Mouse (Mus musculus): ENCODE data around the gene Lypd8. TPM values are rescaled to one million over a fixed set of nuclear protein-coding genes. Genes with fewer than 3 reads are reported as not detected.

Lypd8 gene
- polyA plus RNA-seq, 1 experiment from 2014 or later: not detected

- Histone ChIP-seq H3K4me1 (replicated peaks; ENCODE audit: control insufficient read depth, insufficient read depth, low read length) (no peaks in the 10 kb centered on the region), H3K27me3 (ENCODE audit: control insufficient read depth, insufficient read depth, low read length) (no peaks in the 10 kb centered on the region), H3K27ac (no peak overlapping the region), H3K4me2 (replicated peaks) (no peak overlapping the region), H3K36me3 (replicated peaks; ENCODE audit: control insufficient read depth, insufficient read depth) (no peaks in the 10 kb centered on the region), H3K9me3 (ENCODE audit: control insufficient read depth, low read length) (no peaks in the 10 kb centered on the region), H3K9ac (no peak overlapping the region), H3K4me3 (replicated peaks; ENCODE audit: low read length) (no peak overlapping the region)
- 90% methylated on average over 2 of the region's 2 CpGs for WGBS
- ATAC-seq (ENCODE audit: low FRiP score) (no peak), DNase-seq (ENCODE audit: low spot score) (no peak)
Measured at GRCm38 (mm10) chr11:58377273-58377672, 1.6 kb upstream of the Lypd8 start.

GRCm38 (mm10) chr11:58377686-58378085 is 1.2 kb upstream of the Lypd8 start:
- WGBS: 74% methylated on average over 1 of the region's 1 CpGs
- H3K36me3 ChIP-seq (replicated peaks; ENCODE audit: control insufficient read depth, insufficient read depth): no peaks in the 10 kb centered on the region
- no peak overlapping the region for H3K4me2 ChIP-seq (replicated peaks)
- H3K9ac ChIP-seq: no peak overlapping the region
- ATAC-seq (ENCODE audit: low FRiP score) (no peak), DNase-seq (ENCODE audit: low spot score) (no peak)
- no peaks in the 10 kb centered on the region for H3K9me3 ChIP-seq (ENCODE audit: control insufficient read depth, low read length)
- no peaks in the 10 kb centered on the region for H3K4me1 ChIP-seq (replicated peaks; ENCODE audit: control insufficient read depth, insufficient read depth, low read length)
- H3K4me3 ChIP-seq (replicated peaks; ENCODE audit: low read length): no peak overlapping the region
- no peaks in the 10 kb centered on the region for H3K27me3 ChIP-seq (ENCODE audit: control insufficient read depth, insufficient read depth, low read length)
- H3K27ac ChIP-seq: no peak overlapping the region

GRCm38 (mm10) chr11:58379516-58379915 is 673 bp downstream of the Lypd8 start:
- WGBS: 93% methylated on average over 1 of the region's 1 CpGs
- no peak for DNase-seq (ENCODE audit: low spot score)
- H3K9ac ChIP-seq: no peak overlapping the region
- H3K4me3 ChIP-seq (replicated peaks; ENCODE audit: low read length): no peak overlapping the region
- no peaks in the 10 kb centered on the region for H3K9me3 ChIP-seq (ENCODE audit: control insufficient read depth, low read length)
- no peak for ATAC-seq (ENCODE audit: low FRiP score)
- H3K4me2 ChIP-seq (replicated peaks): no peak overlapping the region
- no peaks in the 10 kb centered on the region for H3K27me3 ChIP-seq (ENCODE audit: control insufficient read depth, insufficient read depth, low read length)
- no peaks in the 10 kb centered on the region for H3K4me1 ChIP-seq (replicated peaks; ENCODE audit: control insufficient read depth, insufficient read depth, low read length)
- H3K36me3 ChIP-seq (replicated peaks; ENCODE audit: control insufficient read depth, insufficient read depth): no peaks in the 10 kb centered on the region
- no peak overlapping the region for H3K27ac ChIP-seq

- ATAC-seq (ENCODE audit: low FRiP score): no peak
- DNase-seq (ENCODE audit: low spot score): no peak
- Histone ChIP-seq H3K4me3 (replicated peaks; ENCODE audit: low read length) (no peak overlapping the region), H3K36me3 (replicated peaks; ENCODE audit: control insufficient read depth, insufficient read depth) (no peaks in the 10 kb centered on the region), H3K9me3 (ENCODE audit: control insufficient read depth, low read length) (no peaks in the 10 kb centered on the region), H3K27me3 (ENCODE audit: control insufficient read depth, insufficient read depth, low read length) (no peaks in the 10 kb centered on the region), H3K9ac (no peak overlapping the region), H3K4me2 (replicated peaks) (no peak overlapping the region), H3K4me1 (replicated peaks; ENCODE audit: control insufficient read depth, insufficient read depth, low read length) (no peaks in the 10 kb centered on the region), H3K27ac (no peak overlapping the region)
- 94% methylated on average over 6 of the region's 6 CpGs for WGBS
Measured at GRCm38 (mm10) chr11:58382471-58382870, 3.6 kb downstream of the Lypd8 start.

DNA sequence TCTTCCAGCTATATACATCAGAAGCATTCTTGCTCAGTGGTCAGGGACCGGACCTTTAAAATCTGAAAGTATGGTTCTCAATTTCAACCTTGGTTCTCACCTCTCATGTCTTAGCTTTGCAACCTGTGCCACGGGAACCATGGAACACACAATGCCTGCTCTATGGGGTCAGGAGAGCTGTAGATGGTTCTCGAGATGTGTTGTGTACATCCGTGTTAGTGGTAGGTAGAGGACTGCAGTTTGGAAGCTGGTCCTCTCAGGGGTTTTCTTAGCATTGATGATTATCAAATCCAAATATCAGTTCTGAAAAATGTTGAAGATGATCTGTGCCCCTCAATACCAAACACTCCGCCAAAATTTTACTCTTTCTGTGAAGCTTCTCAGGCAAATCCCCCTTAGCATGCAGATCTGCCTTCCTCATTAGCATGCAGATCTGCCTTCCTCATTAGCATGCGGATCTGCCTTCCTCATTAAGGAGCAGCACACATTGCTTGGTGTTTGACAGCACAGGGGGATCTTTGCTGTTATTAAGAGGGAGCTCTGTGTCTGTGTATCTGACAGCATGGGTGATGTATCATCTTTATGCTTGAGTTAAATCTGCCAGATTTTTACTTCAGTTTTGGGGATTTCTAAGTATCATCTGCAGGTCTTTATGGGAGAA is 21.3 kb downstream of the Lypd8 start:
- peak; percentile 78; the same call in 1 of the 2 replicates for ATAC-seq (ENCODE audit: low FRiP score)
- DNase-seq (ENCODE audit: low spot score): peak; percentile 48
- no peak overlapping the region for H3K4me3 ChIP-seq (replicated peaks; ENCODE audit: low read length)
- 0 out of 2 replicates have a peak overlapping the region, but pooled peaks have one; percentile 28 for H3K9ac ChIP-seq
- peak overlapping the region; percentile 66 for H3K27ac ChIP-seq
- no peaks in the 10 kb centered on the region for H3K36me3 ChIP-seq (replicated peaks; ENCODE audit: control insufficient read depth, insufficient read depth)
- no peaks in the 10 kb centered on the region for H3K9me3 ChIP-seq (ENCODE audit: control insufficient read depth, low read length)
- H3K27me3 ChIP-seq (ENCODE audit: control insufficient read depth, insufficient read depth, low read length): no peaks in the 10 kb centered on the region
- 39% methylated on average over 6 of the region's 6 CpGs for WGBS
- H3K4me1 ChIP-seq (replicated peaks; ENCODE audit: control insufficient read depth, insufficient read depth, low read length): peaks cover 12% of the 10 kb centered on the region; the same call in 1 of the 2 replicates
- peak overlapping the region; percentile 1; the same call in 1 of the 2 replicates for H3K4me2 ChIP-seq (replicated peaks)

DNA sequence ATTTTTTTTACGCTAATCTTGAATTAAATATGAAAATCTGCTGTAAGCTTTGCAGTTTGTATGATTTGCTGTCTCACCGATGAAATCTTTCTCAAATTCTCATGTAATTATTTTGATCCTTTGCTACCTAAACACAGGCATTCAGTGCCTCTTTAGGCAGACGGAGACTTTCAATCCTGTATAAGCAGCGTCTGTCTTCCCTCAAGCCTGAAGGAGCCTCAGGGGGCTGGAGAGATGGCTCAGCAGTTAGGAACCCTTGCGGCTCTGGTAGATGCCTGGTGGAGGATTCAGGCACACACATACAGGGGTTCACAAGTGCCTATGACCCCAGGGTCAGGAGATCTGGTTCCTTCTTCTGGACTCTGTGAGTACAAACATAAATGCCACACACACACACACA is 21.8 kb downstream of the Lypd8 start:
- H3K4me1 ChIP-seq (replicated peaks; ENCODE audit: control insufficient read depth, insufficient read depth, low read length): peaks cover 12% of the 10 kb centered on the region; the same call in 1 of the 2 replicates
- no peaks in the 10 kb centered on the region for H3K9me3 ChIP-seq (ENCODE audit: control insufficient read depth, low read length)
- H3K9ac ChIP-seq: 0 out of 2 replicates have a peak overlapping the region, but pooled peaks have one; percentile 28
- 38% methylated on average over 5 of the region's 5 CpGs for WGBS
- H3K4me3 ChIP-seq (replicated peaks; ENCODE audit: low read length): no peak overlapping the region
- no peaks in the 10 kb centered on the region for H3K36me3 ChIP-seq (replicated peaks; ENCODE audit: control insufficient read depth, insufficient read depth)
- no peak for ATAC-seq (ENCODE audit: low FRiP score)
- peak overlapping the region; percentile 1; the same call in 1 of the 2 replicates for H3K4me2 ChIP-seq (replicated peaks)
- DNase-seq (ENCODE audit: low spot score): no peak
- H3K27me3 ChIP-seq (ENCODE audit: control insufficient read depth, insufficient read depth, low read length): no peaks in the 10 kb centered on the region
- peak overlapping the region; percentile 66 for H3K27ac ChIP-seq

- Histone ChIP-seq H3K9ac (no peak overlapping the region), H3K27me3 (ENCODE audit: control insufficient read depth, insufficient read depth, low read length) (no peaks in the 10 kb centered on the region), H3K36me3 (replicated peaks; ENCODE audit: control insufficient read depth, insufficient read depth) (no peaks in the 10 kb centered on the region), H3K4me2 (replicated peaks) (no peak overlapping the region), H3K4me1 (replicated peaks; ENCODE audit: control insufficient read depth, insufficient read depth, low read length) (no peaks in the 10 kb centered on the region), H3K4me3 (replicated peaks; ENCODE audit: low read length) (no peak overlapping the region), H3K9me3 (ENCODE audit: control insufficient read depth, low read length) (no peaks in the 10 kb centered on the region), H3K27ac (no peak overlapping the region)
- no peak for ATAC-seq (ENCODE audit: low FRiP score)
- WGBS: 71% methylated on average over 3 of the region's 3 CpGs
- DNase-seq (ENCODE audit: low spot score): no peak
Measured at GRCm38 (mm10) chr11:58408066-58408465, 29.2 kb downstream of the Lypd8 start.

GRCm38 (mm10) chr11:58418336-58418735 is 39.5 kb downstream of the Lypd8 start:
- Histone ChIP-seq H3K4me1 (replicated peaks; ENCODE audit: control insufficient read depth, insufficient read depth, low read length) (no peaks in the 10 kb centered on the region), H3K4me3 (replicated peaks; ENCODE audit: low read length) (no peak overlapping the region), H3K27ac (no peak overlapping the region), H3K36me3 (replicated peaks; ENCODE audit: control insufficient read depth, insufficient read depth) (no peaks in the 10 kb centered on the region), H3K9ac (no peak overlapping the region), H3K4me2 (replicated peaks) (no peak overlapping the region), H3K9me3 (ENCODE audit: control insufficient read depth, low read length) (no peaks in the 10 kb centered on the region), H3K27me3 (ENCODE audit: control insufficient read depth, insufficient read depth, low read length) (no peaks in the 10 kb centered on the region)
- DNase-seq (ENCODE audit: low spot score) (no peak), ATAC-seq (ENCODE audit: low FRiP score) (no peak)
- 78% methylated on average over 3 of the region's 3 CpGs for WGBS

GRCm38 (mm10) chr11:58420815-58421214 is 42.0 kb downstream of the Lypd8 start, which contains the start of gene 1810065E05Rik:
Gene 1810065E05Rik, plus strand, starts transcription at chr11:58421111.
- Histone ChIP-seq H3K4me2 (replicated peaks) (no peak within 1 kb of the TSS), H3K9ac (no peak within 1 kb of the TSS), H3K9me3 (ENCODE audit: control insufficient read depth, low read length) (no peaks in the 10 kb centered on the region), H3K4me3 (replicated peaks; ENCODE audit: low read length) (no peak within 1 kb of the TSS), H3K4me1 (replicated peaks; ENCODE audit: control insufficient read depth, insufficient read depth, low read length) (no peaks in the 10 kb centered on the region), H3K27me3 (ENCODE audit: control insufficient read depth, insufficient read depth, low read length) (no peaks in the 10 kb centered on the region), H3K27ac (no peak within 1 kb of the TSS), H3K36me3 (replicated peaks; ENCODE audit: control insufficient read depth, insufficient read depth) (no peaks in the 10 kb centered on the region)
- ATAC-seq (ENCODE audit: low FRiP score) (no peak), DNase-seq (ENCODE audit: low spot score) (no peak)
- WGBS: 68% methylated on average over 1 of the region's 1 CpGs
